In the genomic region with DNA sequence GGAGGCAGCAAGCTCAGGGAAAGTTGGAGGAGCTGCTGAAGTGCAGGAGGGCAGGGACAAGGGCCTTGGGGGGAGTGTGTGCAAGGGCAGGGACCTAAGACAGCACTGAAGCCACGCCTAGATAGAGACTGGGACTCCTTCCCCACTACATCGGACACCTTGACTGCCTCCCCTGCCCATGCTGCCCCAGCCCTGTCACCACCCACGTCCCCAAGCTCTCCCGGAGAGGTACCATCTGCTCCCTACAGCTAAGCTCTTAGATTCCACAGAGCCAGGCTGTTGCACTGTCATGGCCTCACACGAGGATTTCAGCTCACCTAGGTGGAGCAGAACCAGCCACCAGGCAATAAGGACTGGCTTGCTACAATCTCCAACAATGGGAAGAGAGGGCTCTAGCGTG, we compare ENCODE assay signal across 10 mouse cellular contexts. TPM values are rescaled to one million over a fixed set of nuclear protein-coding genes. Genes with fewer than 3 reads are reported as not detected.
DNase-seq lines count a peak whose midpoint lies in the region; ATAC-seq and TF ChIP-seq lines count a peak whose summit lies in the region.
"Had no signal": no experiment of that assay in that cellular context is flagged by ENCODE, and none has a peak within 500 bp of the region (broad histone marks: within the 10 kb centered on the region; RNA-seq: fewer than 3 reads in every experiment).

No protein-coding gene starts in this region.

- peaks cover 42% of the 10 kb centered on the region for H3K4me1 ChIP-seq in intestine, embryonic 16.5 days (ENCODE audit: control insufficient read depth, insufficient read depth, low read length)
- no peaks in the 10 kb centered on the region for H3K4me1 ChIP-seq in intestine, postnatal 0 days (replicated peaks; ENCODE audit: control insufficient read depth, insufficient read depth, low read length)
- peaks cover 56% of the 10 kb centered on the region for H3K4me1 ChIP-seq in embryonic facial prominence, embryonic 10.5 days
- H3K4me1 ChIP-seq in liver, embryonic 15.5 days (replicated peaks): peaks cover 91% of the 10 kb centered on the region
- H3K4me1 ChIP-seq in kidney, adult 2 months (ENCODE audit: control insufficient read depth, insufficient read depth, low read length): no peaks in the 10 kb centered on the region

- 51% methylated on average over 6 of the region's 6 CpGs for WGBS in intestine, embryonic 16.5 days
- WGBS in intestine, postnatal 0 days: 43% methylated on average over 6 of the region's 6 CpGs
- 51% methylated on average over 6 of the region's 6 CpGs for WGBS in embryonic facial prominence, embryonic 10.5 days
- WGBS in liver, embryonic 15.5 days (ENCODE audit: insufficient replicate concordance): 48% methylated on average over 6 of the region's 6 CpGs
- WGBS in kidney, adult 2 months: 74% methylated on average over 6 of the region's 6 CpGs

- no peak overlapping the region for H3K9ac ChIP-seq in intestine, embryonic 16.5 days (ENCODE audit: low read depth, low read length)
- H3K9ac ChIP-seq in intestine, postnatal 0 days (ENCODE audit: low read depth, low read length): no peak overlapping the region
- H3K9ac ChIP-seq in liver, embryonic 15.5 days: no peak overlapping the region

- no peaks in the 10 kb centered on the region for H3K27me3 ChIP-seq in intestine, embryonic 16.5 days (replicated peaks; ENCODE audit: control insufficient read depth, insufficient read depth, low read length)
- no peaks in the 10 kb centered on the region for H3K27me3 ChIP-seq in intestine, postnatal 0 days (replicated peaks; ENCODE audit: control insufficient read depth, insufficient read depth, low read length)
- H3K27me3 ChIP-seq in embryonic facial prominence, embryonic 10.5 days (replicated peaks; ENCODE audit: low read depth, poor library complexity, severe bottlenecking): 0 out of 2 replicates have a peak, but pooled peaks cover 7% of the 10 kb centered on the region
- H3K27me3 ChIP-seq in liver, embryonic 15.5 days: no peaks in the 10 kb centered on the region
- H3K27me3 ChIP-seq in kidney, adult 2 months (replicated peaks; ENCODE audit: control insufficient read depth, insufficient read depth, low read length): no peaks in the 10 kb centered on the region

- H3K4me3 ChIP-seq in intestine, embryonic 16.5 days (ENCODE audit: low read length): no peak overlapping the region
- no peak overlapping the region for H3K4me3 ChIP-seq in intestine, postnatal 0 days (ENCODE audit: low read depth, low read length)
- no peak overlapping the region for H3K4me3 ChIP-seq in embryonic facial prominence, embryonic 10.5 days
- no peak overlapping the region for H3K4me3 ChIP-seq in liver, embryonic 15.5 days (replicated peaks)
- no peak overlapping the region for H3K4me3 ChIP-seq in kidney, adult 2 months (ENCODE audit: insufficient read depth, low read depth, low read length)

- H3K4me2 ChIP-seq in intestine, embryonic 16.5 days (ENCODE audit: low read depth, low read length): no peak overlapping the region
- no peak overlapping the region for H3K4me2 ChIP-seq in intestine, postnatal 0 days (replicated peaks; ENCODE audit: low read depth)
- no peak overlapping the region for H3K4me2 ChIP-seq in liver, embryonic 15.5 days
- H3K4me2 ChIP-seq: heart, embryonic 11.5 days had no signal

- DNase-seq in cerebellum, adult 11-12 months: peak; percentile 83
- no peak for DNase-seq in embryonic facial prominence, embryonic 10.5 days (ENCODE audit: low spot score)
- DNase-seq in embryo, embryonic 10 days (ENCODE audit: low spot score): no peak
- DNase-seq in adrenal gland, adult (ENCODE audit: inconsistent age in 2 of 2, low spot score in 1 of 2): no peak
- DNase-seq in kidney, adult 2 months: no peak
- DNase-seq: lung, adult 18-20 months had no signal

- peak overlapping the region; percentile 10; the same call in 1 of the 2 replicates for H3K27ac ChIP-seq in intestine, embryonic 16.5 days (ENCODE audit: low read length)
- no peak overlapping the region for H3K27ac ChIP-seq in intestine, postnatal 0 days (ENCODE audit: low read depth, low read length)
- H3K27ac ChIP-seq in embryonic facial prominence, embryonic 10.5 days (replicated peaks): peak overlapping the region; percentile 49; the same call in 1 of the 2 replicates
- H3K27ac ChIP-seq in liver, embryonic 15.5 days (replicated peaks): peak overlapping the region; percentile 55; the same call in 1 of the 2 replicates
- no peak overlapping the region for H3K27ac ChIP-seq in kidney, adult 2 months (ENCODE audit: insufficient read depth, low read depth, low read length)

- no peak for ATAC-seq in intestine, embryonic 16.5 days
- no peak for ATAC-seq in intestine, postnatal 0 days
- ATAC-seq in liver, embryonic 15.5 days (ENCODE audit: insufficient read depth): no peak

- no peak for TF ChIP-seq POLR2A in kidney, adult 2 months (IDR thresholded peaks at IDR 0.05; ENCODE audit: low read depth, low read length)

- H3K36me3 ChIP-seq in intestine, embryonic 16.5 days (ENCODE audit: control insufficient read depth, insufficient read depth, low read length): no peaks in the 10 kb centered on the region
- no peaks in the 10 kb centered on the region; the same call in 1 of the 2 replicates for H3K36me3 ChIP-seq in intestine, postnatal 0 days (ENCODE audit: control insufficient read depth, insufficient read depth)
- H3K36me3 ChIP-seq in embryonic facial prominence, embryonic 10.5 days (replicated peaks): peaks cover 8% of the 10 kb centered on the region; the same call in 1 of the 2 replicates
- no peaks in the 10 kb centered on the region for H3K36me3 ChIP-seq in liver, embryonic 15.5 days (replicated peaks)
- H3K36me3 ChIP-seq in kidney, adult 2 months (ENCODE audit: control insufficient read depth, insufficient read depth, low read length): no peaks in the 10 kb centered on the region

- H3K9me3 ChIP-seq in intestine, embryonic 16.5 days (ENCODE audit: control insufficient read depth, low read length): no peaks in the 10 kb centered on the region
- H3K9me3 ChIP-seq in intestine, postnatal 0 days (ENCODE audit: control insufficient read depth): no peaks in the 10 kb centered on the region
- H3K9me3 ChIP-seq in embryonic facial prominence, embryonic 10.5 days: no peaks in the 10 kb centered on the region
- no peaks in the 10 kb centered on the region for H3K9me3 ChIP-seq in liver, embryonic 15.5 days (replicated peaks)

- TF ChIP-seq CTCF in intestine, postnatal 0 days (IDR thresholded peaks at IDR 0.05; ENCODE audit: low read depth): no peak
- TF ChIP-seq CTCF in kidney, adult 2 months (conservative IDR thresholded peaks at IDR 0.05; ENCODE audit: insufficient read depth, insufficient read length, low read depth, low read length): no peak

RNA-seq across cellular contexts. Expression of a gene that starts 22.4 kb away (rescaled TPM):
- 12.9 and 16.4 TPM in 2 replicates for polyA plus RNA-seq in intestine, embryonic 16.5 days (2015; fragmentation: Nextera tagmentation; extraction: Ambion mirVana)
- 8.1 and 9.2 TPM in 2 replicates for polyA plus RNA-seq in intestine, postnatal 0 days (2015; fragmentation: Nextera tagmentation; extraction: Ambion mirVana)
- 17.3 and 20.6 TPM in 2 replicates for polyA plus RNA-seq in embryonic facial prominence, embryonic 10.5 days (2016; fragmentation: Nextera tagmentation; extraction: Ambion mirVana)
- polyA plus RNA-seq in liver, embryonic 15.5 days (2015; fragmentation: Nextera tagmentation; extraction: Ambion mirVana): 4.2 and 4.3 TPM in 2 replicates
- 16.8 and 18.1 TPM in 2 replicates for polyA plus RNA-seq in kidney, adult 2 months (2012; rRNA removed)

RNA-seq across cellular contexts. Expression of a gene that starts 43.6 kb away (rescaled TPM):
- polyA plus RNA-seq in intestine, embryonic 16.5 days (2015; fragmentation: Nextera tagmentation; extraction: Ambion mirVana): 0.39 and 0.51 TPM in 2 replicates
- 0.25 and 0.41 TPM in 2 replicates for polyA plus RNA-seq in intestine, postnatal 0 days (2015; fragmentation: Nextera tagmentation; extraction: Ambion mirVana)
- 0.19 and 0.37 TPM in 2 replicates for polyA plus RNA-seq in embryonic facial prominence, embryonic 10.5 days (2016; fragmentation: Nextera tagmentation; extraction: Ambion mirVana)
- polyA plus RNA-seq in liver, embryonic 15.5 days (2015; fragmentation: Nextera tagmentation; extraction: Ambion mirVana): 1.3 and 2.1 TPM in 2 replicates
- polyA plus RNA-seq in kidney, adult 2 months (2012; rRNA removed): 1.6 and 2.8 TPM in 2 replicates

RNA-seq across cellular contexts. Expression of a gene that starts 59.8 kb away (rescaled TPM):
- polyA plus RNA-seq in intestine, embryonic 16.5 days (2015; fragmentation: Nextera tagmentation; extraction: Ambion mirVana): 21.2 and 21.5 TPM in 2 replicates
- 9.3 and 10.5 TPM in 2 replicates for polyA plus RNA-seq in intestine, postnatal 0 days (2015; fragmentation: Nextera tagmentation; extraction: Ambion mirVana)
- polyA plus RNA-seq in embryonic facial prominence, embryonic 10.5 days (2016; fragmentation: Nextera tagmentation; extraction: Ambion mirVana): 22.4 and 24.1 TPM in 2 replicates
- 6.4 and 6.7 TPM in 2 replicates for polyA plus RNA-seq in liver, embryonic 15.5 days (2015; fragmentation: Nextera tagmentation; extraction: Ambion mirVana)
- 20.2 and 29.7 TPM in 2 replicates for polyA plus RNA-seq in kidney, adult 2 months (2012; rRNA removed)

Comparison
In these comparisons a context has a peak if more than half of its experiments do, and no peak if none do; other contexts are left out.
1. H3K27ac ChIP-seq: peak in intestine, embryonic 16.5 days (single experiment), embryonic facial prominence, embryonic 10.5 days (single experiment) and liver, embryonic 15.5 days (single experiment); none in intestine, postnatal 0 days (single experiment) and kidney, adult 2 months (single experiment).